Comparison of ENCODE assay signal across 7 mouse cellular contexts in genomic region chr12:72976718-72977117, GRCm38 (mm10). TPM values are rescaled to one million over a fixed set of nuclear protein-coding genes. Genes with fewer than 3 reads are reported as not detected.
A peak's percentile ranks its signal among the peaks of the same experiment; 100 is the strongest.
DNase-seq lines count a peak whose midpoint lies in the region; ATAC-seq and TF ChIP-seq lines count a peak whose summit lies in the region.

No protein-coding gene starts in this region.

- peak overlapping the region; percentile 23 for H3K4me3 ChIP-seq in embryonic facial prominence, embryonic 12.5 days
- peak overlapping the region; percentile 26 for H3K4me3 ChIP-seq in limb, embryonic 14.5 days (replicated peaks; ENCODE audit: low read length)
- H3K4me3 ChIP-seq in midbrain, postnatal 0 days (ENCODE audit: low read depth, low read length): no peak overlapping the region

- no peaks in the 10 kb centered on the region for H3K9me3 ChIP-seq in embryonic facial prominence, embryonic 12.5 days
- no peaks in the 10 kb centered on the region for H3K9me3 ChIP-seq in limb, embryonic 14.5 days (ENCODE audit: control insufficient read depth, low read length)
- H3K9me3 ChIP-seq in midbrain, postnatal 0 days (ENCODE audit: low read length): no peaks in the 10 kb centered on the region

- no peak overlapping the region for H3K9ac ChIP-seq in embryonic facial prominence, embryonic 12.5 days
- H3K9ac ChIP-seq in limb, embryonic 14.5 days (ENCODE audit: low read depth, low read length, severe bottlenecking): no peak overlapping the region
- H3K9ac ChIP-seq in midbrain, postnatal 0 days (replicated peaks; ENCODE audit: low read length, poor library complexity, severe bottlenecking): no peak overlapping the region

- ATAC-seq in embryonic facial prominence, embryonic 12.5 days (ENCODE audit: insufficient number of reproducible peaks, insufficient read depth, low FRiP score, low TSS enrichment): 0 out of 2 replicates have a peak, but pooled peaks have one; percentile 56
- ATAC-seq in limb, embryonic 14.5 days (ENCODE audit: low FRiP score, low read depth): peak; percentile 81
- ATAC-seq in midbrain, postnatal 0 days (ENCODE audit: low FRiP score): peak; percentile 73

- no peaks in the 10 kb centered on the region for H3K27me3 ChIP-seq in embryonic facial prominence, embryonic 12.5 days
- 0 out of 2 replicates have a peak, but pooled peaks cover 4% of the 10 kb centered on the region for H3K27me3 ChIP-seq in limb, embryonic 14.5 days (ENCODE audit: control insufficient read depth, insufficient read depth, low read length)
- H3K27me3 ChIP-seq in midbrain, postnatal 0 days (ENCODE audit: insufficient read depth, low read length): peaks cover 37% of the 10 kb centered on the region

- H3K4me2 ChIP-seq in embryonic facial prominence, embryonic 12.5 days (replicated peaks): peak overlapping the region; percentile 49
- H3K4me2 ChIP-seq in limb, embryonic 14.5 days (replicated peaks; ENCODE audit: low read depth, low read length, severe bottlenecking): peak overlapping the region; percentile 44
- H3K4me2 ChIP-seq in midbrain, postnatal 0 days (ENCODE audit: low read depth, low read length, poor library complexity, severe bottlenecking): peak overlapping the region; percentile 39

- peak; percentile 84 for DNase-seq in adrenal gland, postnatal 14 days
- peak; percentile 57 to 63 for DNase-seq in heart, adult 9 months (ENCODE audit: low spot score in 2 of 2)
- DNase-seq in kidney, adult 9 months: peak; percentile 65
- DNase-seq in limb, embryonic 14.5 days (ENCODE audit: low spot score): peak; percentile 84
- peak; percentile 84 for DNase-seq in midbrain, postnatal 0 days (ENCODE audit: low spot score)
- DNase-seq in spleen, postnatal 14 days (ENCODE audit: low spot score in 2 of 2): peak; percentile 11 to 38

- H3K27ac ChIP-seq in embryonic facial prominence, embryonic 12.5 days: no peak overlapping the region
- no peak overlapping the region for H3K27ac ChIP-seq in limb, embryonic 14.5 days (replicated peaks; ENCODE audit: low read depth, low read length)
- no peak overlapping the region for H3K27ac ChIP-seq in midbrain, postnatal 0 days (ENCODE audit: low read depth, low read length)

- peak; percentile 93 for TF ChIP-seq CTCF in midbrain, postnatal 0 days (IDR thresholded peaks at IDR 0.05)

- H3K4me1 ChIP-seq in embryonic facial prominence, embryonic 12.5 days: peaks cover 7% of the 10 kb centered on the region; the same call in 1 of the 2 replicates
- H3K4me1 ChIP-seq in limb, embryonic 14.5 days (ENCODE audit: control insufficient read depth, insufficient read depth, low read length): peaks cover 7% of the 10 kb centered on the region; the same call in 1 of the 2 replicates
- H3K4me1 ChIP-seq in midbrain, postnatal 0 days (ENCODE audit: insufficient read depth, low read length): no peaks in the 10 kb centered on the region

- H3K36me3 ChIP-seq in embryonic facial prominence, embryonic 12.5 days: no peaks in the 10 kb centered on the region
- no peaks in the 10 kb centered on the region for H3K36me3 ChIP-seq in limb, embryonic 14.5 days (ENCODE audit: control insufficient read depth, insufficient read depth, low read length)
- no peaks in the 10 kb centered on the region for H3K36me3 ChIP-seq in midbrain, postnatal 0 days (ENCODE audit: insufficient read depth, low read length)

- TF ChIP-seq POLR2A in limb, embryonic 14.5 days (IDR thresholded peaks at IDR 0.05; ENCODE audit: borderline replicate concordance, extremely low read depth, insufficient read depth, insufficient read length): no peak

- 1% methylated on average over 12 of the region's 12 CpGs for WGBS in embryonic facial prominence, embryonic 12.5 days
- WGBS in limb, embryonic 14.5 days: under 1% methylated on average over 12 of the region's 12 CpGs
- WGBS in midbrain, postnatal 0 days: under 1% methylated on average over 12 of the region's 12 CpGs

RNA-seq across cellular contexts. Expression of gene 4930447C04Rik, which starts 36.1 kb away (rescaled TPM):
- total RNA-seq in adrenal gland, postnatal 14 days (2021): 1.0 and 1.1 TPM in 2 replicates
- 7.5 and 10.3 TPM in 2 replicates for polyA plus RNA-seq in embryonic facial prominence, embryonic 12.5 days (2016; fragmentation: Nextera tagmentation; extraction: Ambion mirVana)
- polyA plus RNA-seq in limb, embryonic 14.5 days (2012; rRNA removed): 10.8 and 15.7 TPM in 2 replicates
- 3.2 TPM in 2 replicates for polyA plus RNA-seq in limb, embryonic 14.5 days (2014; fragmentation: Nextera tagmentation; extraction: Ambion mirVana)
- total RNA-seq in midbrain, postnatal 0 days (2014; rRNA removed): 7.6 and 9.9 TPM in 2 replicates
- 7.8 and 8.9 TPM in 2 replicates for polyA plus RNA-seq in midbrain, postnatal 0 days (2015; fragmentation: Nextera tagmentation; extraction: Ambion mirVana)

RNA-seq across cellular contexts. Expression of gene Six6, which starts 37.0 kb away (rescaled TPM):
- total RNA-seq in adrenal gland, postnatal 14 days (2021): not detected in 2 replicates
- 5.8 and 8.3 TPM in 2 replicates for polyA plus RNA-seq in embryonic facial prominence, embryonic 12.5 days (2016; fragmentation: Nextera tagmentation; extraction: Ambion mirVana)
- polyA plus RNA-seq in limb, embryonic 14.5 days (2012; rRNA removed): not detected in 2 replicates
- not detected in 2 replicates for polyA plus RNA-seq in limb, embryonic 14.5 days (2014; fragmentation: Nextera tagmentation; extraction: Ambion mirVana)
- total RNA-seq in midbrain, postnatal 0 days (2014; rRNA removed): 0.11 TPM in 1 of 2 replicates, not detected in the other
- polyA plus RNA-seq in midbrain, postnatal 0 days (2015; fragmentation: Nextera tagmentation; extraction: Ambion mirVana): 1.2 and 3.8 TPM in 2 replicates

Comparison
In these comparisons a context has a peak if more than half of its experiments do, and no peak if none do; other contexts are left out.
1. DNase-seq: peak in every context shown above with its lines; median percentile 84 in adrenal gland, postnatal 14 days; 84 in limb, embryonic 14.5 days; 84 in midbrain, postnatal 0 days; 65 in kidney, adult 9 months; 60 in heart, adult 9 months; 24 in spleen, postnatal 14 days.